Mouse (Mus musculus) myocyte (in vitro differentiated cells): ENCODE data around the gene Ripk4. TPM values are rescaled to one million over a fixed set of nuclear protein-coding genes. Genes with fewer than 3 reads are reported as not detected.
A peak's percentile ranks its signal among the peaks of the same experiment; 100 is the strongest.

Experiments
- H3K27me3 ChIP-seq: one replicate; pipeline ENCODE4 v1.6.1; 2011; ENCODE audit not compliant: control insufficient read depth, insufficient read depth, insufficient read length
- H3K36me3 ChIP-seq: one replicate; pipeline ENCODE4 v1.6.1; 2011; ENCODE audit not compliant: control insufficient read depth, insufficient read depth
- H3K4me2 ChIP-seq: one replicate; pipeline ENCODE4 v1.6.1; 2011; ENCODE audit warnings: low read depth, control low read depth
- H3K4me3 ChIP-seq: one replicate; pipeline ENCODE4 v1.5.1; 2011; ENCODE audit warnings: mild to moderate bottlenecking, control low read depth, moderate library complexity
- H3K79me2 ChIP-seq: one replicate; pipeline ENCODE4 v1.6.1; 2011; ENCODE audit not compliant: control insufficient read depth, insufficient read depth
- H3ac ChIP-seq: one replicate; pipeline ENCODE4 v1.6.1; 2011; ENCODE audit not compliant: control insufficient read depth, insufficient read length
- CEBPB ChIP-seq: IDR thresholded peaks from 2 replicates; pipeline ENCODE4 v1.6.1; 2011; ENCODE audit warnings: mild to moderate bottlenecking, moderate library complexity; ENCODE audit not compliant: poor library complexity, insufficient read depth, severe bottlenecking
- E2F4 ChIP-seq: IDR thresholded peaks from one replicate; pipeline ENCODE4 v1.6.1; 2011; ENCODE audit warnings: mild to moderate bottlenecking, control low read depth, moderate library complexity; ENCODE audit not compliant: insufficient read depth
- MAX ChIP-seq: IDR thresholded peaks from one replicate; pipeline ENCODE4 v1.6.1; 2011; ENCODE audit warnings: low read depth, mild to moderate bottlenecking, control low read depth
- MYOD1 ChIP-seq, 3 experiments: IDR thresholded peaks; one replicate each; pipeline ENCODE4 v1.6.1; 2011; ENCODE audit warnings: control low read depth in 2 of 3, low read depth in 2 of 3, mild to moderate bottlenecking in 2 of 3, moderate library complexity in 1 of 3; ENCODE audit not compliant: insufficient read length in 2 of 3, control insufficient read depth in 1 of 3
- MYOG ChIP-seq, 3 experiments: IDR thresholded peaks; one replicate each; pipeline ENCODE4 v1.6.1; 2011; ENCODE audit warnings: control low read depth in 2 of 3, low read depth in 2 of 3, mild to moderate bottlenecking in 2 of 3; ENCODE audit not compliant: insufficient read length in 2 of 3, control insufficient read depth in 1 of 3, insufficient read depth in 1 of 3
- POLR2A ChIP-seq: IDR thresholded peaks from one replicate; pipeline ENCODE4 v1.6.1; 2011; ENCODE audit warnings: low read depth, mild to moderate bottlenecking, control low read depth, moderate library complexity; ENCODE audit not compliant: insufficient read length
- POLR2AphosphoS2 ChIP-seq: IDR thresholded peaks from one replicate; pipeline ENCODE4 v1.6.1; 2011; ENCODE audit warnings: low read depth, control low read depth; ENCODE audit not compliant: insufficient read length
- REST ChIP-seq: IDR thresholded peaks from one replicate; pipeline ENCODE4 v1.6.1; 2011; ENCODE audit warnings: mild to moderate bottlenecking, control low read depth, moderate library complexity; ENCODE audit not compliant: insufficient read depth, insufficient read length
- SRF ChIP-seq: IDR thresholded peaks from one replicate; pipeline ENCODE4 v1.6.1; 2011; ENCODE audit warnings: low read depth; ENCODE audit not compliant: control insufficient read depth, insufficient read length
- TCF12 ChIP-seq: IDR thresholded peaks from one replicate; pipeline ENCODE4 v1.6.1; 2011; ENCODE audit warnings: mild to moderate bottlenecking, control low read depth; ENCODE audit not compliant: poor library complexity, insufficient read depth, severe bottlenecking
- TCF3 ChIP-seq: IDR thresholded peaks from one replicate; pipeline ENCODE4 v1.6.1; 2011; ENCODE audit warnings: low read depth, control low read depth; ENCODE audit not compliant: insufficient read length
- USF1 ChIP-seq: IDR thresholded peaks from one replicate; pipeline ENCODE4 v1.6.1; 2011; ENCODE audit warnings: low read depth, mild to moderate bottlenecking, control low read depth, moderate library complexity
- polyA plus RNA-seq: library from polyadenylated mRNA; unstranded; fragments of >200 nt; fragmentation: generic; extraction: Trizol; gene quantifications from one replicate; pipeline ENCODE4 v1.2.1, GENCODE M21; 2012; ENCODE audit warnings: missing spikeins

Ripk4 gene
- polyA plus RNA-seq, 1 experiment, result not detected

GRCm38 (mm10) chr16:97712129-97712528 lies 51.5 kb downstream of the Ripk4 start:
- Histone ChIP-seq H3K27me3 (no peaks in the 10 kb centered on the region), H3ac (no peak overlapping the region)

GRCm38 (mm10) chr16:97701871-97702270 lies 61.7 kb downstream of the Ripk4 start:
- H3K79me2 ChIP-seq, result no peaks in the 10 kb centered on the region
- H3K27me3 ChIP-seq, result no peaks in the 10 kb centered on the region
- no peak for TF ChIP-seq TCF12
- no peak for TF ChIP-seq POLR2A
- TF ChIP-seq SRF, result no peak
- no peak for TF ChIP-seq MAX
- no peak for TF ChIP-seq MYOD1 (IDR thresholded peaks at IDR 0.05; ENCODE audit: control insufficient read depth in 1 of 3, insufficient read length in 2 of 3, low read depth in 2 of 3)
- TF ChIP-seq E2F4, result no peak
- TF ChIP-seq POLR2AphosphoS2, result no peak
- TF ChIP-seq MYOG (IDR thresholded peaks at IDR 0.05; ENCODE audit: control insufficient read depth in 1 of 3, insufficient read depth in 1 of 3, insufficient read length in 2 of 3, low read depth in 2 of 3), result no peak
- TF ChIP-seq TCF3, result no peak
- TF ChIP-seq REST, result no peak
- TF ChIP-seq USF1, result no peak
- no peak for TF ChIP-seq CEBPB
- no peak overlapping the region for H3K4me3 ChIP-seq
- no peaks in the 10 kb centered on the region for H3K36me3 ChIP-seq
- H3K4me2 ChIP-seq, result no peak overlapping the region
- no peak overlapping the region for H3ac ChIP-seq

More at GRCm38 (mm10) chr16:97712129-97712528, 51.5 kb downstream of the Ripk4 start:
- no peak overlapping the region for H3K4me2 ChIP-seq
- no peaks in the 10 kb centered on the region for H3K36me3 ChIP-seq
- TF ChIP-seq USF1 (no peak), REST (no peak), POLR2AphosphoS2 (no peak), MAX (no peak), MYOD1 (IDR thresholded peaks at IDR 0.05; ENCODE audit: control insufficient read depth in 1 of 3, insufficient read length in 2 of 3, low read depth in 2 of 3) (no peak), TCF12 (no peak), E2F4 (no peak), CEBPB (no peak), MYOG (IDR thresholded peaks at IDR 0.05; ENCODE audit: control insufficient read depth in 1 of 3, insufficient read depth in 1 of 3, insufficient read length in 2 of 3, low read depth in 2 of 3) (no peak), POLR2A (no peak)
- no peaks in the 10 kb centered on the region for H3K79me2 ChIP-seq
- H3K4me3 ChIP-seq, result no peak overlapping the region

GRCm38 (mm10) chr16:97697769-97698168 lies 65.8 kb downstream of the Ripk4 start:
- no peaks in the 10 kb centered on the region for H3K36me3 ChIP-seq
- H3ac ChIP-seq, result no peak overlapping the region
- no peak overlapping the region for H3K4me3 ChIP-seq
- H3K4me2 ChIP-seq, result no peak overlapping the region
- H3K79me2 ChIP-seq, result no peaks in the 10 kb centered on the region
- H3K27me3 ChIP-seq, result no peaks in the 10 kb centered on the region
- TF ChIP-seq MAX (no peak), USF1 (no peak), TCF3 (no peak), REST (no peak), MYOD1 (IDR thresholded peaks at IDR 0.05; ENCODE audit: control insufficient read depth in 1 of 3, insufficient read length in 2 of 3, low read depth in 2 of 3) (no peak), POLR2A (no peak), POLR2AphosphoS2 (no peak), SRF (no peak), MYOG (IDR thresholded peaks at IDR 0.05; ENCODE audit: control insufficient read depth in 1 of 3, insufficient read depth in 1 of 3, insufficient read length in 2 of 3, low read depth in 2 of 3) (no peak), CEBPB (no peak), E2F4 (no peak), TCF12 (no peak)

GRCm38 (mm10) chr16:97695709-97696108 lies 67.9 kb downstream of the Ripk4 start:
- no peaks in the 10 kb centered on the region for H3K36me3 ChIP-seq
- H3ac ChIP-seq, result no peak overlapping the region
- no peaks in the 10 kb centered on the region for H3K79me2 ChIP-seq
- H3K27me3 ChIP-seq, result no peaks in the 10 kb centered on the region
- no peak overlapping the region for H3K4me3 ChIP-seq
- TF ChIP-seq CEBPB (no peak), POLR2A (no peak), TCF3 (no peak), MYOG (IDR thresholded peaks at IDR 0.05; ENCODE audit: control insufficient read depth in 1 of 3, insufficient read depth in 1 of 3, insufficient read length in 2 of 3, low read depth in 2 of 3) (peak in 2 of 3 experiments; percentile 47 to 53), TCF12 (no peak), SRF (no peak), MYOD1 (IDR thresholded peaks at IDR 0.05; ENCODE audit: control insufficient read depth in 1 of 3, insufficient read length in 2 of 3, low read depth in 2 of 3) (peak in 2 of 3 experiments; percentile 51 to 65), REST (no peak), USF1 (no peak), E2F4 (no peak), MAX (no peak), POLR2AphosphoS2 (no peak)
- no peak overlapping the region for H3K4me2 ChIP-seq

Other genes with a start within 250 kb of the Ripk4 start
- gene Fam3b, start 249.0 kb downstream of the Ripk4 start, polyA plus RNA-seq, result not detected
- 0.05 TPM for gene Tmprss2, start 152.6 kb downstream of the Ripk4 start, polyA plus RNA-seq
- gene Prdm15, start 88.1 kb upstream of the Ripk4 start, polyA plus RNA-seq, result 5.4 TPM
- 4.9 TPM for gene C2cd2, start 198.8 kb upstream of the Ripk4 start, polyA plus RNA-seq
- gene Zbtb21, start 198.8 kb upstream of the Ripk4 start, polyA plus RNA-seq, result 13.9 TPM
- gene B230307C23Rik, start 233.5 kb upstream of the Ripk4 start, polyA plus RNA-seq, result 3.0 TPM